Mouse (Mus musculus): Measurements from ENCODE around the gene Serpine3. TPM values are rescaled to one million over a fixed set of nuclear protein-coding genes. Genes with fewer than 3 reads are reported as not detected.

Gene Serpine3
- polyA plus RNA-seq (2014; fragmentation: Nextera tagmentation; extraction: Ambion mirVana), result not detected in 2 replicates

DNA sequence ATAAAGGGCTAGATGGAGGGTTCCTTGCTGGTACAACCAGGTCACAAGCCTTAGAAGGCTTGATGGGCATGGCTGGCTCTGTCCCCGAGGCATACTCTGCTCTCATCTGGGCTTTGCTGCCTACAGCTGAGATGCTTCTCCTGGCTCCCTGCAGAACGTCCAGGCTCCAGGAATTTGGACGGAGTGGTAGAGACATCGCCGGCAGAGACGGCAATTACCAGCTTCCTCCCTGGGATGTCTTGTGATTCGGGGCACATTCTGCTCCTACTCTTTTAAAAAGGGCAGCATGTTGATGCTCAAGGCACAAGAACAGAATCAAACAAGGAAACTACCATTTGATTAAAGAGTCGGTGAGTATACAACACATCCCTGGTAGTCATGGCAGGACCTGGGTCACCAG lies at the start of gene Serpine3:
TSS of gene Serpine3 (plus strand) at position 301 of the 400 bp plus-strand sequence.
- Histone ChIP-seq H3K4me1 (ENCODE audit: control insufficient read depth in 2 of 2, insufficient read depth in 2 of 2, low read length in 2 of 2) (no peaks in the 10 kb centered on the region), H3K9me3 (ENCODE audit: control insufficient read depth, low read length) (no peaks in the 10 kb centered on the region), H3K27ac (replicated peaks in 1 of 2; ENCODE audit: control insufficient read depth in 1 of 2, insufficient read depth in 1 of 2, low read depth in 2 of 2, low read length in 2 of 2) (no peak within 1 kb of the TSS), H3K4me3 (ENCODE audit: control insufficient read depth in 1 of 2, insufficient read depth in 1 of 2, low read depth in 1 of 2, low read length in 2 of 2) (no peak within 1 kb of the TSS), H3K4me2 (ENCODE audit: low read length) (no peak within 1 kb of the TSS), H3K36me3 (ENCODE audit: control insufficient read depth, insufficient read depth, low read length) (no peaks in the 10 kb centered on the region), H3K27me3 (ENCODE audit: control insufficient read depth, insufficient read depth, low read length) (no peaks in the 10 kb centered on the region), H3K9ac (ENCODE audit: low read length) (no peak within 1 kb of the TSS)
- WGBS, result 79% methylated on average over 8 of the region's 8 CpGs
- ATAC-seq (ENCODE audit: insufficient number of reproducible peaks, insufficient read depth, low FRiP score, low read depth), result no peak

DNA sequence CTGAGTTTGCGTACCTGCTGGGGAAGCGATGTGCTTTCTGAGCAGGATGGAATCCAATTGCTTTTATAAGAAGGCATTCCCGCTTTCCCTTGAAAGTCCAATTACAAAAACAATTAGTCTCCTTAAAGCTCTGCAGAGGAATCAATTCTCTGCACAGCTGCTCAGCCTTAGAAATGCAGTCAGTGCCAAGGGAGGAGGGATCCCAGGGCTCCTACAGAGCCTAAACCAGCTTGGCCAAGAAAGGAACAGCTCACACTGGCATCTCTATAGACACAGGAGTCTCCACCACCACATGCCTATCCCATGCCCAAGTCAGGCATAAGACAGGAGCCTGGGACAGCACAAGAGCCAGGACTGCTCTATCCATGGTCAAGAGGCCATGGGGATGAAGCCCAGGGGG lies 41.1 kb upstream of the Serpine3 start:
- Histone ChIP-seq H3K9me3 (ENCODE audit: control insufficient read depth, low read length) (no peaks in the 10 kb centered on the region), H3K4me1 (ENCODE audit: control insufficient read depth in 2 of 2, insufficient read depth in 2 of 2, low read length in 2 of 2) (no peaks in the 10 kb centered on the region), H3K9ac (ENCODE audit: low read length) (no peak overlapping the region), H3K36me3 (ENCODE audit: control insufficient read depth, insufficient read depth, low read length) (no peaks in the 10 kb centered on the region), H3K4me2 (ENCODE audit: low read length) (no peak overlapping the region), H3K27ac (replicated peaks in 1 of 2; ENCODE audit: control insufficient read depth in 1 of 2, insufficient read depth in 1 of 2, low read depth in 2 of 2, low read length in 2 of 2) (no peak overlapping the region), H3K4me3 (ENCODE audit: control insufficient read depth in 1 of 2, insufficient read depth in 1 of 2, low read depth in 1 of 2, low read length in 2 of 2) (no peak overlapping the region), H3K27me3 (ENCODE audit: control insufficient read depth, insufficient read depth, low read length) (no peaks in the 10 kb centered on the region)
- ATAC-seq (ENCODE audit: insufficient number of reproducible peaks, insufficient read depth, low FRiP score, low read depth), result no peak
- 84% methylated on average over 3 of the region's 3 CpGs for WGBS

DNA sequence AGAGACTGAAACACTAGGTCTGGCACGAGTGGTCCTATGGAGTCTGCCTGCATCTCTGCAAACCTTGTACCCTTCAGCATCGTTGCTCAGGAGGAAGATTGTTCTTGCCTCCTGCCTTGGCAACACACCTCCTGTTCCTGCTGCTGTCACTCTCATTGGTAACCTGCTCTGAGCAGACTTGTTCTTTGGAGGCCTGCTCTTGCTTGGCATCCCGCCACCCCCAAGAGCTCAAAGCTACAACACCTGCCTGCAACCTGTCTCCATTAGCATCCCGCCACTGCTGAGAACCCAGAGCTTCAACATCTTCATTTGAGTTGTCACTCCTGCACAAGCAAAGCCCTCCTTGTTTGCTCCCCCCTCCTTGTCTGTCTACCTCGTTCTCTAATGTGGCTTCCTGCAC lies 35.5 kb upstream of the Serpine3 start:
- Histone ChIP-seq H3K4me3 (ENCODE audit: control insufficient read depth in 1 of 2, insufficient read depth in 1 of 2, low read depth in 1 of 2, low read length in 2 of 2) (no peak overlapping the region), H3K9ac (ENCODE audit: low read length) (no peak overlapping the region), H3K27ac (replicated peaks in 1 of 2; ENCODE audit: control insufficient read depth in 1 of 2, insufficient read depth in 1 of 2, low read depth in 2 of 2, low read length in 2 of 2) (no peak overlapping the region), H3K4me2 (ENCODE audit: low read length) (no peak overlapping the region), H3K36me3 (ENCODE audit: control insufficient read depth, insufficient read depth, low read length) (no peaks in the 10 kb centered on the region), H3K27me3 (ENCODE audit: control insufficient read depth, insufficient read depth, low read length) (no peaks in the 10 kb centered on the region), H3K9me3 (ENCODE audit: control insufficient read depth, low read length) (no peaks in the 10 kb centered on the region), H3K4me1 (ENCODE audit: control insufficient read depth in 2 of 2, insufficient read depth in 2 of 2, low read length in 2 of 2) (no peaks in the 10 kb centered on the region)
- WGBS, result 88% methylated on average over 5 of the region's 5 CpGs
- no peak for ATAC-seq (ENCODE audit: insufficient number of reproducible peaks, insufficient read depth, low FRiP score, low read depth)

DNA sequence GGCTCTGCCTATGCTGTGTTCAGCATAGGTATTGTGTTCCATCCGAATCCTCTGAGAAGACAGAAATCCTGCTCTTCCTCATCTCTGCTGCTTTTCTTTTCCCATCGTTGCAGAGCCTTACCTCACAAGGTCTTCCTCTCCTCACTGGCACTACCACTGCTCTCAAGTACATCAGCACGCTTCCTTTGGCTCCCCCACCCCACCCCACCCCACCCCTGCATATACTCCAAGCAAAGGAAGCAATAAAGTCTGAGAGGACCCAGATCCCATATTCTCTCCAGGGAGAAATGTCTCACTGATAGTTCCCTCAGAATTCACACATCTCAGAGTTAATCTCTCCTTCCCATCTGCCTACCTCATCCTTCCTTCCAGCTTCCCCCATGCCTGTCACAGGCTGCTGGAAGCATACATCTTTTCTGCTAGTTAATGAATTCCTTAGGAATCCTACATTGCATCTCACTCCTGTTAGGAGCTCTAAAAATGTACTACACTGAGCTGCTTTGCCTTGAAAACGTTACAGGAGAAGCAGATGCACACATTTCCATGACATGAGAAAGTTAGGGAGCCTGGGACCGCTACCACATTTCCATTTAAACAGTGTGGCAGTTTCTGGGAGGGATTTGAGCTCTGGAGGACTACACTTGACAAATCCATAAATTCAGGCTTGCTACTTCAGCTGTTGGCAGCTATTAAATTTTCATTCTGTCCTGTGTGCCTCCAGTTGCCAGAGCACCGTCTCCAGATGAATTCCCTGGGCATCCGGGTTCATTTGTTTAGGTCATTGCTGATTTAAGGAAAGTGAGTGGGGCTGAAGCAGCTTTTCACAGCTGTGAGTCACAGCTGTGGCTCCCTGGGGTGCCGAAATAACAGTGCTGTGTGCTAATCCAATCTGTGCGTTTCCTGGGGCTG lies 25.8 kb upstream of the Serpine3 start:
- no peak overlapping the region for H3K4me2 ChIP-seq (ENCODE audit: low read length)
- no peaks in the 10 kb centered on the region for H3K9me3 ChIP-seq (ENCODE audit: control insufficient read depth, low read length)
- ATAC-seq (ENCODE audit: insufficient number of reproducible peaks, insufficient read depth, low FRiP score, low read depth), result no peak
- H3K4me1 ChIP-seq (ENCODE audit: control insufficient read depth in 2 of 2, insufficient read depth in 2 of 2, low read length in 2 of 2), result no peaks in the 10 kb centered on the region
- no peak overlapping the region for H3K27ac ChIP-seq (replicated peaks in 1 of 2; ENCODE audit: control insufficient read depth in 1 of 2, insufficient read depth in 1 of 2, low read depth in 2 of 2, low read length in 2 of 2)
- 23% methylated on average over 9 of the region's 9 CpGs for WGBS
- no peak overlapping the region for H3K9ac ChIP-seq (ENCODE audit: low read length)
- no peaks in the 10 kb centered on the region for H3K27me3 ChIP-seq (ENCODE audit: control insufficient read depth, insufficient read depth, low read length)
- no peaks in the 10 kb centered on the region for H3K36me3 ChIP-seq (ENCODE audit: control insufficient read depth, insufficient read depth, low read length)
- no peak overlapping the region for H3K4me3 ChIP-seq (ENCODE audit: control insufficient read depth in 1 of 2, insufficient read depth in 1 of 2, low read depth in 1 of 2, low read length in 2 of 2)

DNA sequence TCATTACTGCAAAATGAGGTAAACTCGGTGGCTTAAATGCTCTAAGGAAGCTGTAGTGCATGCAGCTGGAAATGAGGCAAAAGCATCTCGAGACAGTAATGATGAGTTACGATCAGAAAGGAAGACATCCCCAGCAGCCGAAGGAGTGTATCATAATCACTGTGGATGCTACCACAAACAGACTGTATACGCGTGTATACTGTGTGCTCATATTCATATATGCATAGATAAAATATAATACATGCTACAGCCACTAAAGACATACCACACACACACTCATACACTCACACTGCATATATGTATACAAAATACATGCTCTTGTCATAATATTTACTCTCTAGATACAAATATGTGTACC lies 25.1 kb upstream of the Serpine3 start:
- Histone ChIP-seq H3K27me3 (ENCODE audit: control insufficient read depth, insufficient read depth, low read length) (no peaks in the 10 kb centered on the region), H3K36me3 (ENCODE audit: control insufficient read depth, insufficient read depth, low read length) (no peaks in the 10 kb centered on the region), H3K4me3 (ENCODE audit: control insufficient read depth in 1 of 2, insufficient read depth in 1 of 2, low read depth in 1 of 2, low read length in 2 of 2) (no peak overlapping the region), H3K9ac (ENCODE audit: low read length) (no peak overlapping the region), H3K27ac (replicated peaks in 1 of 2; ENCODE audit: control insufficient read depth in 1 of 2, insufficient read depth in 1 of 2, low read depth in 2 of 2, low read length in 2 of 2) (no peak overlapping the region), H3K9me3 (ENCODE audit: control insufficient read depth, low read length) (no peaks in the 10 kb centered on the region), H3K4me2 (ENCODE audit: low read length) (no peak overlapping the region), H3K4me1 (ENCODE audit: control insufficient read depth in 2 of 2, insufficient read depth in 2 of 2, low read length in 2 of 2) (no peaks in the 10 kb centered on the region)
- no peak for ATAC-seq (ENCODE audit: insufficient number of reproducible peaks, insufficient read depth, low FRiP score, low read depth)
- WGBS, result 55% methylated on average over 6 of the region's 6 CpGs

DNA sequence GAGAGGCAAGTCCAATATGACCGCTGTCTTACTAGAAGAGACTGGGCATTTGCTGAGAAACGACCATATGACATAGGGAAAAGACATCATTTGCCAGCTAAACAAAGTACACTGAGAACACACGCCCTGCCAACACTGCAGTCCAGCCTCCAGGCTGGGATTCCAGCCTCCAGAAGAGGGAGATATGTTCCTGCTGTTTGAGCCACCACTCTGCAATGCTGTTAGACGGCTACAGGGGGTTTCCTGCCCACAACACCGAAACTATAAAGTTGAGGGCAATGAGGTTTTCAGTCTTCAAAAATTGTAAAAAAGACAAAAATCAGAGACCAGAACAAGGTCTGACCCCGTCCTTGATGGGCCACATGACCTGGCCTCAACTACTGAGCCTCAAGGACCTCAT lies 24.4 kb upstream of the Serpine3 start:
- Histone ChIP-seq H3K27ac (replicated peaks in 1 of 2; ENCODE audit: control insufficient read depth in 1 of 2, insufficient read depth in 1 of 2, low read depth in 2 of 2, low read length in 2 of 2) (no peak overlapping the region), H3K4me2 (ENCODE audit: low read length) (no peak overlapping the region), H3K36me3 (ENCODE audit: control insufficient read depth, insufficient read depth, low read length) (no peaks in the 10 kb centered on the region), H3K4me1 (ENCODE audit: control insufficient read depth in 2 of 2, insufficient read depth in 2 of 2, low read length in 2 of 2) (no peaks in the 10 kb centered on the region), H3K9ac (ENCODE audit: low read length) (no peak overlapping the region), H3K4me3 (ENCODE audit: control insufficient read depth in 1 of 2, insufficient read depth in 1 of 2, low read depth in 1 of 2, low read length in 2 of 2) (no peak overlapping the region), H3K9me3 (ENCODE audit: control insufficient read depth, low read length) (no peaks in the 10 kb centered on the region), H3K27me3 (ENCODE audit: control insufficient read depth, insufficient read depth, low read length) (no peaks in the 10 kb centered on the region)
- 51% methylated on average over 6 of the region's 6 CpGs for whole genome bisulfite sequencing
- ATAC-seq (ENCODE audit: insufficient number of reproducible peaks, insufficient read depth, low FRiP score, low read depth), result no peak

DNA sequence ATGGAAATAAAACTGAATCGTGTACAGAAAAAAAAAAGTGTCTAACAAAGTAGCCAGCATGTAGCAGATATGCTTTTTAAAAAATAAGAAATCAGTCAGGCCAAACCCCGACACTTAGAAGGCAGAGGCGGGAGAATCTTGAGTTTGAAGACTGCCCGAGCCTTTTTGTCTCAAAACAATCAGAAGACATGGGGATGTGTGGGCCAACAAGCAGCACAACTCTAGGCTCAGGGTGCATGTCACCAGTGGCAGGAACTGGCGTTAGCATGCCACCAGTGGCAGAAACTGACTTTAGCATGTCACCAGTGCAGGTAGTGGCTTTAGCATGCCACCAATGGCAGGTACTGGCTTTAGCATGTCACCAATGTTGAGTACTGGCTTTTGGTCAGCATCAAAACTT lies 23.9 kb upstream of the Serpine3 start:
- Histone ChIP-seq H3K9ac (ENCODE audit: low read length) (no peak overlapping the region), H3K27ac (replicated peaks in 1 of 2; ENCODE audit: control insufficient read depth in 1 of 2, insufficient read depth in 1 of 2, low read depth in 2 of 2, low read length in 2 of 2) (no peak overlapping the region), H3K36me3 (ENCODE audit: control insufficient read depth, insufficient read depth, low read length) (no peaks in the 10 kb centered on the region), H3K9me3 (ENCODE audit: control insufficient read depth, low read length) (no peaks in the 10 kb centered on the region), H3K4me1 (ENCODE audit: control insufficient read depth in 2 of 2, insufficient read depth in 2 of 2, low read length in 2 of 2) (no peaks in the 10 kb centered on the region), H3K4me3 (ENCODE audit: control insufficient read depth in 1 of 2, insufficient read depth in 1 of 2, low read depth in 1 of 2, low read length in 2 of 2) (no peak overlapping the region), H3K4me2 (ENCODE audit: low read length) (no peak overlapping the region), H3K27me3 (ENCODE audit: control insufficient read depth, insufficient read depth, low read length) (no peaks in the 10 kb centered on the region)
- 79% methylated on average over 5 of the region's 5 CpGs for WGBS
- no peak for ATAC-seq (ENCODE audit: insufficient number of reproducible peaks, insufficient read depth, low FRiP score, low read depth)

DNA sequence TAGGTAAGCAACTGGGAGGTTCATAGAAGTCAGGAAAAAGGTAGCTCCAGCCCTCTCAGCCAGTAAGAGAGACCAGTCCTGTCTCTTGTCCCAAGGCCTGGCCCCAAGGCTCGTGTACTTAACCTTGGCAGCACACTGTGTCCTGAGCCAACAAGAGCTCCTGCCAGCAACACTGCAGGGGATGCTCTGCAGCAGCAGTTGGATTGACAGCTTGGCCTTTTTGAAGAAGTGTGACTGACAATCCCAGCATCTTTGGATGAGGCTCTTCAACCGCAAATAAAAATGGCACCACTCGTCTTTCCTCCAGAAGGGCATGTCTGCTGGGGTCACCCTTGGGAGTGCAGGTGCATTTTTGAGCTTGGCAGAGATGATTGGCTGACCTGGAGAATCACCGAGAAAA lies 23.1 kb upstream of the Serpine3 start:
- H3K4me1 ChIP-seq (ENCODE audit: control insufficient read depth in 2 of 2, insufficient read depth in 2 of 2, low read length in 2 of 2), result no peaks in the 10 kb centered on the region
- no peaks in the 10 kb centered on the region for H3K36me3 ChIP-seq (ENCODE audit: control insufficient read depth, insufficient read depth, low read length)
- H3K9ac ChIP-seq (ENCODE audit: low read length), result no peak overlapping the region
- no peak for ATAC-seq (ENCODE audit: insufficient number of reproducible peaks, insufficient read depth, low FRiP score, low read depth)
- WGBS, result 53% methylated on average over 4 of the region's 4 CpGs
- no peak overlapping the region for H3K4me2 ChIP-seq (ENCODE audit: low read length)
- H3K4me3 ChIP-seq (ENCODE audit: control insufficient read depth in 1 of 2, insufficient read depth in 1 of 2, low read depth in 1 of 2, low read length in 2 of 2), result no peak overlapping the region
- H3K27me3 ChIP-seq (ENCODE audit: control insufficient read depth, insufficient read depth, low read length), result no peaks in the 10 kb centered on the region
- H3K27ac ChIP-seq (replicated peaks in 1 of 2; ENCODE audit: control insufficient read depth in 1 of 2, insufficient read depth in 1 of 2, low read depth in 2 of 2, low read length in 2 of 2), result no peak overlapping the region
- no peaks in the 10 kb centered on the region for H3K9me3 ChIP-seq (ENCODE audit: control insufficient read depth, low read length)

Data from heart, embryonic 14.5 days (tissue).